Mouse (Mus musculus): ENCODE results near the gene Gm28048. TPM values are rescaled to one million over a fixed set of nuclear protein-coding genes. Genes with fewer than 3 reads are reported as not detected.

Gm28048 gene
- total RNA-seq, 2 experiments from 2014 or later = 1.5 TPM; not detected in 1

- DNase-seq = no peak
These were observed 133.2 kb downstream of the Gm28048 start for GRCm38 (mm10) chr11:22848649-22849195.

GRCm38 (mm10) chr11:22847732-22848648 is 133.9 kb downstream of the Gm28048 start:
- intact Hi-C loops (cut with DNase I) = no loop called here

More at GRCm38 (mm10) chr11:22848649-22849195, 133.2 kb downstream of the Gm28048 start:
- intact Hi-C loops (cut with DNase I) = no loop called here

DNA sequence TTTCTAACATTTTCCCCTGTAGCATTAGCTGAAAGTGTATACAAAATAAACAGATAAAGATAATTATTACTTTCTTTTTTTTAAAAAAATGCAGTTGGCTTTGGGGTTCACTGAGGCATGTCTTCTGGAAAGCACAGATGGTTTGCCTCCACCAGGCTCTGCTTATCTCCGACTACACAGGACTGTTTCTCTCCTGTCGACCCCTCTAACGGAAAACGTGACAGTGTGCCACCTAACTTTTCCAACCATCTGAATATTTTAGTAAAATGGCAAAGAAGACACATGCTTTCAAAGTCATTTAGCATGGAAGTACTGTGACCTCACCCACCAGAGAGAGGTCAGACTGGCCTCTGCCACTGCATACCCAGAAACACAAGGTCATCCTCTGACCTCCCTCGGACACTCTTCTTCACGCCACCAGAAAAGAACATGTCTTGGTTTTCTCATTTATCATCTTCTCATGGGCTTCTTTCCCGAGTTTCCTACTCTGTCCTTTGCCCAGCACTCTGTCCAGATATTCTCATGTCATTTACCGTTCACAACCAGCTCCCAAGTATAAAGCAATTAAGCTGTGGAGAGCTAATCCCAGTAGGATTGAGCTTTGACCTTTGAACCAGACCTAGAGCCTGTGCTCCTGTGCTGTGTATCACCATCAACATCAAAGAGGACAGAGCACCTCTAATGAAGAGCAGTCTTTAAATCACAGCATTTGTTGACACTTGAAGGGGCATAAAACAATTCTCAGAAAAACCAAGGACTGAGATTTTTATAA is 134.7 kb downstream of the Gm28048 start:
- intact Hi-C loops (cut with DNase I) = no loop called here

More at GRCm38 (mm10) chr11:22847732-22848648, 133.9 kb downstream of the Gm28048 start:
- DNase-seq = no peak

DNA sequence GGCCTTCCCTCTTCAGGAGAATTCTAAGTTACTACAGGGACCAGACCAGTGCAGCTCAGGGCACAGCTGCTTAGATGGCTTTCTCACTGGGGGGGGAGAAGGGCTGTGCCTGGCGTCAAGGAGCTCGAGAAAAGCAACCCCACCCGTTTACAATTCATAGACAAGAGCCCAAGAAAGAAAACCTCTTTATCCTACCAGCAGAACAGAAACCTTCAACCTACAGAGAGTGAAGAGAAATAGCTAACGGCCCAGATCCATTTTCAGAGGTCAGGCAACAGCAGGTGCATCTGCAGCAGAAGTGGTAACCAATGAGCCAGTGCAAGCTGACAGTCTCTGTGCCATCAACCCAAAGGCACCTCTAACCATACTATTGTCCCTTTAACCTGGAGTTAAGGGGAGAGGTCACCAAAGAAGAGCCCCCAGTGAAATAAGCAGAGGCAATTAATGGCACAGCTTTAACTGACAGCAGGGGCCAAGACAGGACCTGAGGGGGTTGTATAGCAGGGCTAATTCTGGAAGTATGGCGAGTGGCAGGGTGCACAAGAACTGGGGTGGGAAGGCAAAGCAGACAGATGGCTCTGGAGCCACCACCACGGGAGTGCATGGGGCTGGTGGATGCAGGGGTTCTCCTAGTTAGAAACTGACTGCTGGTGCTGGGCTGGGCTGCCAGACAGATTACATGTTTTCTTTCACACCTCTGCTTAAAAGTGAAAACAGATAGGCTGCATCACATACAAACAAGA is 135.6 kb downstream of the Gm28048 start:
- no peak for DNase-seq
- intact Hi-C loops (cut with DNase I) = no loop called here

More for the DNA sequence above, 134.7 kb downstream of the Gm28048 start:
- DNase-seq = no peak

DNA sequence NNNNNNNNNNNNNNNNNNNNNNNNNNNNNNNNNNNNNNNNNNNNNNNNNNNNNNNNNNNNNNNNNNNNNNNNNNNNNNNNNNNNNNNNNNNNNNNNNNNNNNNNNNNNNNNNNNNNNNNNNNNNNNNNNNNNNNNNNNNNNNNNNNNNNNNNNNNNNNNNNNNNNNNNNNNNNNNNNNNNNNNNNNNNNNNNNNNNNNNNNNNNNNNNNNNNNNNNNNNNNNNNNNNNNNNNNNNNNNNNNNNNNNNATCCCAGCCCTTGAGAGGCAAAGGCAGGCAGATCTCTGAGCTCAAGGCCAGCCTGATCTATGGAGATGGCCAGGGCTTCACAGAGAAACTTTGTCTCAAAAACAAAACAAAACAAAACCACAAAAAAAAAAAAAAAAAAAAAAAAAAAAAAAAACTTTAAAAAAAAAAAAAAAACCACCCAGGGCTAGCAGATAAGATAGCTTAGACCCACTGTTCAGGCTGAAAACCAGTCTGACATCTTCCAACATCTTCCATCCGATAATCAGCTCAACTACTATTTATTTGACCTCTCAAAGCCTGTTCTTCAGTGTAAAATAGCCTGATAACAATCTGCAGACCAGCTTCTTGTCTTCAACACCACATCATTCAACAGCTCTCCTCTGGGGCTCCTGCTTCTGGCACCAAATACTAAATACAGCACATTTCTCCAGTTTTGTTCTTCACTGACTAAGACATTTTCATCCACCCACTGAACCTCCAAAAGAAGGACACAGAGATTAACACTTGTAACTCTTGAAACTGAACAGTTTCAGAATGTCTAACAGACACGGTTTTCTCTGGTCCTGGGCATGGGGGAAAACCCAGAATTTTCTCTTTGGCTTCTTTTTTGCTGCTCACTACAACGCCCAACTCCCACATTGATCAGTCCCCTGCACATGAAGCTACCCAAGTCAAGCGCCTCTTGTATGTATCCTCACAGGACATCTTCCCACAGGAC is 136.9 kb downstream of the Gm28048 start:
- DNase-seq = no peak
- intact Hi-C loops (cut with DNase I) = no loop called here

GRCm38 (mm10) chr11:22839456-22839855 is 142.4 kb downstream of the Gm28048 start:
- intact Hi-C loops (cut with DNase I) = no loop called here
- no peak for DNase-seq

- intact Hi-C loops (cut with DNase I) = no loop called here
These were observed 143.5 kb downstream of the Gm28048 start for GRCm38 (mm10) chr11:22838361-22838760.

GRCm38 (mm10) chr11:22836269-22836668 is 145.6 kb downstream of the Gm28048 start:
- DNase-seq = no peak
- intact Hi-C loops (cut with DNase I) = no loop called here

More at GRCm38 (mm10) chr11:22838361-22838760, 143.5 kb downstream of the Gm28048 start:
- no peak for DNase-seq

DNA sequence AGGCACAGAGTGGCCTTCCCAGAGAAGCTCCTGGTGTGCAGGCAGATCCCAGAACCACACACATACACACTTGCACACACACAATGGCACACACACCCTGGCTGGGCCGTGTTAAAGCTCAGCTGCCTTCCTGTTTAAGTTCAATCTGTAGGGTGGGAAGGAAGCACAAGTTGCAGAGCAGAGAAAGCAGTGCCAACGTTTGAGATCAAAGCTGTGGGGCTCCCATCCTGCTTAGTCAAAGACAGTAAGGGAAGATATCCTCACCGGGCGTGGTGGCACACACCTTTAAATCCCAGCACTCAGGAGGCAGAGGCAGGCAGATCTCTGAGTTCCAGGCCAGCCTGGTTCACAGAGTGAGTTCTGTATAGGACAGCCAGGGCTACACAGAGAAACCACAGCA is 149.3 kb downstream of the Gm28048 start:
- DNase-seq = no peak
- intact Hi-C loops (cut with DNase I) = no loop called here

DNA sequence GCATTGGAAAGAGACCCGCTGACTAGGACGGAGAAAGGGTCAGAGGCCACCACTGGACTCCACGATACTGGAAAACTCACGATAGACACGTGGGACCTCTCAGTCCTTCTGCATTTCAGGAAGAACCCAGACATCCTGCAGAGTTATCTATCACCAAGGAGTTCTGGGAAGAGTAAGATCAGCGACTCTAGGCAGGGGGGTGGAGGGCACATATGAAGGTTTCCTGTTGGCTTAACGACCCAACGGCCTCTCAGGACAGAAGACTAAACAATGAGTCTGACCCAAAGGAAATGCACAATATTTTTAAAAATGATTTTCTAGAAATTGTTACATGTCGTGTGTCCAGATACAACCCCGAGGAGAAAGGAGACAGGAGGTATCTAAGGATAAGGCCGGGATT is 150.0 kb downstream of the Gm28048 start:
- intact Hi-C loops (cut with DNase I) = no loop called here
- no peak for DNase-seq

GRCm38 (mm10) chr11:22830684-22831083 is 151.2 kb downstream of the Gm28048 start:
- intact Hi-C loops (cut with DNase I) = no loop called here
- no peak for DNase-seq

- intact Hi-C loops (cut with DNase I) = no loop called here
- no peak for DNase-seq
These were observed 151.7 kb downstream of the Gm28048 start for GRCm38 (mm10) chr11:22830179-22830611.

DNA sequence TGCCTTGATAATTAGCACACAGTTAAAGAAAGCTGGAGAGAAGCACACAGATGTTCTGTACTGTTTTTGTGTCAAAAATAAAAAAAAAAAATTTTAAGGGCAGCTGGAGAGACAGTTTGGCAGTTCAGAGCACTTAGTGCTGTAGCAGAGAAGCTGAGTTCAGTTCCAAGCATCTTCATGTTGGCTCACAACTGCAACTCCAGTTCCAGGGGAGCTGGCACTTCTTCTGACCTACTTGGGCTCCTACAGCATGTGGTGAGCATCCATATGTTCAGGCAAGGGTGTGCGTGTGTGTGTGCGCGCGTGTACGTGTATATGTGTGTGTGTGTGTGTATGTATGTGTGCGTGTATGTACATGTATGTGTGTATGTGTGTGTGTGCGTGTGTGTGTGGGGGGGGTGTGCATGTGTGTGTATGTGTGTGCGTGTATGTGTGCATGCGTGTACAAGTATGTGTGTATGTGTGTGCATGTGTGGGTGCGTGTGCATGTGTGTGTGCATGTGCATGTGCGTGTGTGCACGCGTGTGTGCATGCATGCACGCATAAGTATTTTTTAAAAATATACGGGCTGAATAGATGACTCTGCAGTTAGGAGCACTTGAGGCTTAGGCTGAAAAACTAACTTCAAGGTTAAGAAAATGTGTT is 152.8 kb downstream of the Gm28048 start:
- DNase-seq = no peak
- intact Hi-C loops (cut with DNase I) = no loop called here

DNA sequence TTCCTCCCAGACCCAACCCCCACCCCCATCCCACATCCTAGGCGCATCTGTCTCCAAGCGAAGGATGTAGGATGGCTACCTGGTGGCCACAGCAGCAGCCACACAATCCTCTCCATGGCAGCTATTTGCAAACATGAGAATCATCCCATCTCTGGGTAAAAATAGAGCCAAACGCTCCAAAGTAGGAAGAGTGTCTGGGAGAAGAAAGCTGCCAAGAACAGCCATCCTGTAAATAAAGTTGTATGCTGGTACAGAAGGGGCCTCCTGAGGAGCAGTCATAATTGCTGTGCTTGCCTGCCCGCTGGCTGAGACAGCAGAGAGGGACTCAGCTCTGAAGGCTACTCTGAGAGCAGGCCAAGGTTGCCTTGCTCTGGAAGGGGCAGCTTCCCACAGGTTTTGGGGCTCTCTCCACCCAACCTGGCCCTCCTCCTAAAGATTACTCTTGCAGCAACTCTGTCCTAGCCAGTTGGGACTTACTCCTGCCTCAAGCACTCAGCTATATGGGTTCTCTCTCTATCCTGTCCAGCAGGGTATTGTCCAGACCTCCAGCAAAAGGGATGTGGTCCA is 154.3 kb downstream of the Gm28048 start:
- intact Hi-C loops (cut with DNase I) = no loop called here
- DNase-seq = no peak

DNA sequence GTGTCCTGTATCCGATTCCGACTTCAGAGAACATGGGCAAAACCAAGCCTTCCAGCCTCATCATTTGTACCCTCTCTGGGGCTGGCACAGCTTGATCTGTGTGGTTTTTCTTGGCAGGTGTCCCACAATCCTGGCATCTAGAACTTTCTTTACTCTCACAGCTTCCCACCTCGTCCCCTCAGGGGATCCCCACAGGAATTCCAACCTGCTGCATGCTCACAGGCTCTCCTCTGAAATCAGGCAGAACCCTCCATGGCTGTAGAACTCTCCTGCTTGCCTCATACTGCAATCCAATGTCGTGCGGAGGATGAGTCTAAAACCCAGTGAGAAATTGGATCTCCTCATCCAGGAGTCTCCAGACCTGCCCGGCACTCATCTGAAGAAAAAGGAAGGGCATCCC is 155.2 kb downstream of the Gm28048 start:
- intact Hi-C loops (cut with DNase I) = no loop called here
- no peak for DNase-seq

DNA sequence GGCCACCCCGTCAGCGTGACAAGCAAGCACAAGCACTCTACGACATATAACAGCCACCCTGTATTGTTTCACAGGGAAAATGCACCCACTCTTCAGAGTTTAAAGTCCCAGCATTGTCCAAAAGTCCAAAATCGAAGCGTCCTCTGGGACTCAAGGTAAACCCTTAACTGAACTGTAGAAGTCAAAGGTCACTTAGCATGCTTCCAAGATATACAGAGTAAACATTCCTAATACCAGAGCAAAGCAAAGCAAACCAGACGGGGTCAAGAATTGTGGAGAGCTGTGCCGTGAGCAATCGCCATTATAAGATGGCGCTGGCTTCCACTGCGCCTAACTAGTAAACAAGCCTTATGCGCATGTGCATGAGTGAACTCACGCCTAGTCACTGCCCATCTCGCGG is 155.8 kb downstream of the Gm28048 start:
- DNase-seq = no peak
- intact Hi-C loops (cut with DNase I) = no loop called here

DNA sequence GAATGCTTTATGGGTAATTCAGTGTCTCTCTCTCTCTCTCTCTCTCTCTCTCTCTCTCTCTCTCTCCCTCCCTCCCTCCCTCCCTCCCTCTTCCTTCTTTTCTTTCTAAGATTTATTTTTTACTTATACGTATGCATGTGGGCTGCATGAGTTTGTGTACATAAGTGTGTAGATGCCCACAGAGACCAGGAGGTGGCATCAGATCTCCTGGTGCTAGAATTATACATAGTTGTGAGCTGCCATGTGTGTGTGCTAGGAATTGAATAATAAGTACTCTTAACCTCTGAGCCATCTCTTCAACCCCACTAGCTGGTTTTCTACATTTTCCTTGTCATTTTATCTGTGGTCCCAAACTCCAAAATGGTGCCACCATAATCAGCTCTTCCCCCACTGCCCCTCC is 156.3 kb downstream of the Gm28048 start:
- intact Hi-C loops (cut with DNase I) = no loop called here
- no peak for DNase-seq

DNA sequence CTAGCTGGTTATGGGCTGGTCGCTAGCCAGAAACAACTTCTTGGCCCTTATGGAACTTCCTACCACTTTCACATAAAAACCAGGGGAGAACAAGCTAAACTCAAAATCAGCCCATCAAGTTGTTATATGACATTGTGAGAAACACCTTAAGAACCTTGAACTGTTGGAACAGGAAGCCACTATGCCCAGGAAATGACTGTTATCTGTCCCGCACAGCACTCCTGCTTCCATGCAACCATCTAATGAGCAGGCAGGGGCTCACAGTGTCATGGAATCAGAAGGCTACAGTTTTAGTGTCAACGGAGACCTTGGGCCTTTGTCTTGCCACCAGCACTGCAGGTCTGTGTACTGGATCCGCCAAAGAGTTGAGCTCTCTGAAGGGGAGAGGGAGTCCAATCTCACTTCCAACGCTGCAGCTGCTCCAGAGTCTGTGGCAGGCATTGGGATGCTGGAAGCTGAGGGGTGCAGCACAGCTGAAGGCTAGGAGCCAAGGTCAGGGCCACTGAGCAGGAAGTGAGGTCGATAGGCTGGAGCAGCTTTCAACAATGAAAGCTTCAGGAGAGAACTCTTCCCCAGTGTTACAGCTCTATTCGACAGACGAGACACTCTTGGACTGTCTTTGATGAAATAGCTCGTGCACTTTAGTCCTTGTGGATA is 157.7 kb downstream of the Gm28048 start:
- intact Hi-C loops (cut with DNase I) = no loop called here
- no peak for DNase-seq

All from gastrocnemius, postnatal 36 days (tissue).